Mouse (Mus musculus) kidney, embryonic 15.5 days (tissue): ENCODE measurements at regions not wholly inside any gene's neighbourhood (a gene's known extent, or its start where the extent isn't known, plus 50 kb on each side); places are given as distances from the start of the nearest gene placed in this dataset.

Experiments
- ATAC-seq: fragments of 200-750 bp; cut with Nextera tagmentation; replicated peaks from 2 replicates; pipeline ENCODE4 v1.8.0; 2017; ENCODE audit warnings: moderate TSS enrichment; ENCODE audit not compliant: low FRiP score
- H3K27ac ChIP-seq: fragments of 300-500 bp; sonication (generic); 2 replicates; pipeline ENCODE4 v1.5.1; 2015; ENCODE audit warnings: mild to moderate bottlenecking, inconsistent platforms
- H3K27me3 ChIP-seq: fragments of 300-500 bp; sonication (generic); 2 replicates; pipeline ENCODE4 v1.6.1; 2015; ENCODE audit warnings: inconsistent platforms
- H3K36me3 ChIP-seq: fragments of 300-500 bp; sonication (generic); 2 replicates; pipeline ENCODE4 v1.6.1; 2015; ENCODE audit warnings: inconsistent platforms
- H3K4me1 ChIP-seq: fragments of 300-500 bp; sonication (generic); 2 replicates; pipeline ENCODE4 v1.6.1; 2015; ENCODE audit warnings: inconsistent platforms
- H3K4me2 ChIP-seq: fragments of 300-500 bp; sonication (generic); 2 replicates; pipeline ENCODE4 v1.6.1; 2015; ENCODE audit warnings: moderate library complexity, mild to moderate bottlenecking, inconsistent platforms
- H3K4me3 ChIP-seq: fragments of 300-500 bp; sonication (generic); replicated peaks from 2 replicates; pipeline ENCODE4 v1.5.1; 2015; ENCODE audit warnings: mild to moderate bottlenecking, inconsistent platforms
- H3K9ac ChIP-seq: fragments of 300-500 bp; sonication (generic); 2 replicates; pipeline ENCODE4 v1.6.1; 2015; ENCODE audit warnings: mild to moderate bottlenecking, inconsistent platforms
- H3K9me3 ChIP-seq: fragments of 300-500 bp; sonication (generic); replicated peaks from 2 replicates; pipeline ENCODE4 v1.6.1; 2016; ENCODE audit warnings: inconsistent platforms
- WGBS: fragments of 180-500 bp; shearing (Covaris S2); methylation state at CpG from one replicate; pipeline ENCODE4 v1.1.7; 2015; ENCODE audit warnings: mixed read lengths; 5-methylcytosine and 5-hydroxymethylcytosine counted together

DNA sequence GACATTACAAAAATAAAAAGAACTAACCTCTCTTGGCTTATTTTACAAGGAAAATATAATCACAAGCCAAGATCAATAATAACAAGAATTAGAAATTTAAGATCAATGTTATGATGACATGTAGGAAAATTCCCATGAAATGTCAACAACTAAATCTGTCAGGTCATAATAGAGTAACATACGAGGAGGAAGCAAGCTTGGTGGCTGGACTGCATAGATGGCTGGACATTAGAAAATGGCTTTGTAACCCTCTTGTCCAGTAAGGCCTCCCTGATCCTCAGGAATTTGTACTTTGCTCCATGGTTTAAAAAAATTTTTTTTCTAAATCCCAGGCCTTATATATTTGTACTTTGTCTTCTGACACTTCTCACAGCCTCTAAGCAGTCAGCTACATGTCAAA lies 132.7 kb upstream of the Aoah start:
- Histone ChIP-seq H3K4me3 (no peak overlapping the region), H3K9me3 (no peaks in the 10 kb centered on the region), H3K9ac (no peak overlapping the region), H3K27me3 (no peaks in the 10 kb centered on the region), H3K27ac (no peak overlapping the region), H3K4me2 (no peak overlapping the region), H3K36me3 (no peaks in the 10 kb centered on the region), H3K4me1 (no peaks in the 10 kb centered on the region)
- 38% methylated on average over 1 of the region's 1 CpGs for WGBS
- 0 out of 2 replicates have a peak, but pooled peaks have one; percentile 62 for ATAC-seq

GRCm38 (mm10) chr13:20678754-20679153 lies 115.2 kb upstream of the Aoah start:
- Histone ChIP-seq H3K9ac (no peak overlapping the region), H3K9me3 (no peaks in the 10 kb centered on the region), H3K4me1 (no peaks in the 10 kb centered on the region), H3K4me2 (no peak overlapping the region), H3K4me3 (no peak overlapping the region), H3K27me3 (no peaks in the 10 kb centered on the region), H3K36me3 (no peaks in the 10 kb centered on the region), H3K27ac (no peak overlapping the region)
- no peak for ATAC-seq
- WGBS = 77% methylated on average over 3 of the region's 3 CpGs

- WGBS = 57% methylated on average over 9 of the region's 9 CpGs
- Histone ChIP-seq H3K27me3 (no peaks in the 10 kb centered on the region), H3K4me3 (no peak overlapping the region), H3K4me2 (0 out of 2 replicates have a peak overlapping the region, but pooled peaks have one; percentile 16), H3K36me3 (no peaks in the 10 kb centered on the region), H3K9me3 (no peaks in the 10 kb centered on the region), H3K27ac (no peak overlapping the region), H3K9ac (no peak overlapping the region), H3K4me1 (no peaks in the 10 kb centered on the region)
- ATAC-seq = no peak
These were observed 107.0 kb upstream of the Aoah start for GRCm38 (mm10) chr13:20686914-20687313.

DNA sequence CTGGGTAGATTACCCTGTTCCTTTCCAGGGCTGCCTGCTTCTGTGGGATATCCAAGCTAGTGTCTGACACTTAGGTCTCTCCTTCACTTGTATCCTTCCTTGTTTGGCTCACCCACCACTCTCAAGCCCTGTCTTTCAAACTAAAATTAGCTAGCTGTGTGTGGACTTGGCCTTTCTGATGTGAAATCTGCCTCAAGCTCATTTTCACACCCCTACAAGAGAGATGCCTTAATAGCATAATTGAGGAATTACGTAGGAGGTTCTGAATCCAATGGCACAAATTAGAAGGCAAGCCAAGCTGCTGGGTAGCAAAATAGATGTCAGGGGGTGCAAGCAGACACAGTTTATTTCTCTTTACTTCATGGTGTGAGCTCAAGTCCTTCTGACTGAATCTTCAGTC lies 106.5 kb upstream of the Aoah start:
- Histone ChIP-seq H3K27ac (no peak overlapping the region), H3K27me3 (no peaks in the 10 kb centered on the region), H3K4me2 (0 out of 2 replicates have a peak overlapping the region, but pooled peaks have one; percentile 16), H3K4me3 (no peak overlapping the region), H3K36me3 (no peaks in the 10 kb centered on the region), H3K9me3 (no peaks in the 10 kb centered on the region), H3K4me1 (no peaks in the 10 kb centered on the region), H3K9ac (no peak overlapping the region)
- WGBS = 93% methylated on average over 1 of the region's 1 CpGs
- no peak for ATAC-seq

GRCm38 (mm10) chr13:20711486-20711885 lies 82.4 kb upstream of the Aoah start:
- H3K27me3 ChIP-seq = no peaks in the 10 kb centered on the region
- H3K36me3 ChIP-seq = no peaks in the 10 kb centered on the region
- no peak overlapping the region for H3K9ac ChIP-seq
- no peaks in the 10 kb centered on the region for H3K9me3 ChIP-seq
- ATAC-seq = no peak
- no peak overlapping the region for H3K27ac ChIP-seq
- H3K4me2 ChIP-seq = no peak overlapping the region
- no peaks in the 10 kb centered on the region for H3K4me1 ChIP-seq
- WGBS = 91% methylated on average over 6 of the region's 6 CpGs
- H3K4me3 ChIP-seq = no peak overlapping the region

GRCm38 (mm10) chr13:20723326-20724120 lies 70.4 kb upstream of the Aoah start:
- no peak overlapping the region for H3K4me3 ChIP-seq
- 80% methylated on average over 3 of the region's 3 CpGs for WGBS
- no peaks in the 10 kb centered on the region for H3K27me3 ChIP-seq
- no peak for ATAC-seq
- no peak overlapping the region for H3K27ac ChIP-seq
- H3K4me2 ChIP-seq = no peak overlapping the region
- H3K4me1 ChIP-seq = no peaks in the 10 kb centered on the region
- H3K9ac ChIP-seq = no peak overlapping the region
- H3K36me3 ChIP-seq = no peaks in the 10 kb centered on the region
- no peaks in the 10 kb centered on the region for H3K9me3 ChIP-seq

DNA sequence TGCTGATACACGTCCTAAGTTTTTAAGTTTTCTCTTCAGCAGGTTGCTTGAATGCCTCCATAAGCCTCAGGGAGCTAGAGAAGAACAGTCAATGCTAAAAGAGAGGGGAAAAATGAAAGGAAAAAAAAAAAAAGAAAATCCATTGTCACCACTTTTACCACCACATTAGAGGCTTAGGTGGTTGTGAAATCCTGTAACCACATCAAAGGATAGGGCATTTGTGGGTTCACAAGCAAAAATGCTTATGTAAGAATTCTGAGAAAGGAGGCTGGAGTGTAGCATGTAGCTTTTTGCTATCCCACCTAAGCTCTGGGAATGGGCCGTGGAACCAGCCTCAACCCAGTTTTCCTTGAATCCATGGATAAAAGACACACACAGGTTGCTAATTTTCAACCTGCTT lies 69.5 kb upstream of the Aoah start:
- 85% methylated on average over 2 of the region's 2 CpGs for WGBS
- ATAC-seq = no peak
- no peak overlapping the region for H3K9ac ChIP-seq
- no peaks in the 10 kb centered on the region for H3K36me3 ChIP-seq
- H3K27me3 ChIP-seq = no peaks in the 10 kb centered on the region
- H3K4me2 ChIP-seq = no peak overlapping the region
- no peaks in the 10 kb centered on the region for H3K4me1 ChIP-seq
- no peaks in the 10 kb centered on the region for H3K9me3 ChIP-seq
- no peak overlapping the region for H3K4me3 ChIP-seq
- H3K27ac ChIP-seq = no peak overlapping the region

DNA sequence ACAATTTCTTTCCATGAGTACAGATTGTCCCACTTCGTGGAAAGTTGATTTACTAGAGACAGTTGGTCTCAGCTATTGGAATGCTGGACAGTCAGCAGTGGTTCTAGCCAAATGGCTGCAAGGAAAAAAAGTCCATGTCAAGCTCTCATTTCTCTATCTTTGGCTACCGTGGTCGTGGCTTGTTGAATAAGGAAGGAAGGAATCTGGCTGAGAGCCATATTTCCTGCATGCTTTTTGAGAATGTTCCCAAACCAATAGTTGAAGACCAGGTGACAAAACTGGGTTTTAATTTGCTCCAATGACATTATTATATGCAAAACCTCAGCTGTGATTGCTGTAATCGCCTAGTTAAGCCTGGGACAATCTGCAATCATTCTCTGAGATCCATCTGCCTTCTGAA lies 68.4 kb upstream of the Aoah start:
- H3K9me3 ChIP-seq = no peaks in the 10 kb centered on the region
- no peaks in the 10 kb centered on the region for H3K27me3 ChIP-seq
- no peak overlapping the region for H3K9ac ChIP-seq
- no peak for ATAC-seq
- H3K27ac ChIP-seq = no peak overlapping the region
- H3K4me3 ChIP-seq = no peak overlapping the region
- no peak overlapping the region for H3K4me2 ChIP-seq
- H3K4me1 ChIP-seq = no peaks in the 10 kb centered on the region
- WGBS = 55% methylated on average over 4 of the region's 4 CpGs
- no peaks in the 10 kb centered on the region for H3K36me3 ChIP-seq

DNA sequence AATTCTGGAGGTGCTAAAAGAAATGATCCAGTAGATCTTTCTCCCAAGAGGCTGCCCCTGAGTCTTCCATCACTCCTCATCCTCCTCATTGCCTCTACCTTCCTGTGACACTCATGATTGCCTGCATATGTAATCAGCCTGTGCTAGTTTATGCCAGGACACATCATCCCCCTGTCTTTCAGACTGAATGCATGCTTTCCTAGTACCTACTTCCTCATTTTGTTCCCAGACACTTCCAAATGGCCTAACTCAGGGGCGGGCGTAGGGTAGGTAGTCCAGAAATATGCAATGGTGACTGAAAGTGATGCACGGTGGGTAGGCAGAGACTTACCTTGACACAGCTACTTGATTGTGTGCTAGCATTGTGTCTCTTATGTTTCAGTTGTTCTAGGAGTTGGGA lies 65.8 kb upstream of the Aoah start:
- 94% methylated on average over 3 of the region's 3 CpGs for WGBS
- Histone ChIP-seq H3K36me3 (no peaks in the 10 kb centered on the region), H3K27ac (no peak overlapping the region), H3K4me2 (no peak overlapping the region), H3K4me1 (no peaks in the 10 kb centered on the region), H3K9ac (no peak overlapping the region), H3K27me3 (no peaks in the 10 kb centered on the region), H3K4me3 (no peak overlapping the region), H3K9me3 (no peaks in the 10 kb centered on the region)
- no peak for ATAC-seq

GRCm38 (mm10) chr13:20733046-20733445 lies 60.9 kb upstream of the Aoah start:
- Histone ChIP-seq H3K9ac (no peak overlapping the region), H3K27me3 (no peaks in the 10 kb centered on the region), H3K4me2 (no peak overlapping the region), H3K36me3 (no peaks in the 10 kb centered on the region), H3K4me3 (no peak overlapping the region), H3K4me1 (no peaks in the 10 kb centered on the region), H3K9me3 (no peaks in the 10 kb centered on the region), H3K27ac (no peak overlapping the region)
- no peak for ATAC-seq
- WGBS = 48% methylated on average over 2 of the region's 2 CpGs

GRCm38 (mm10) chr13:20734283-20734682 lies 59.6 kb upstream of the Aoah start:
- no peak overlapping the region for H3K4me3 ChIP-seq
- WGBS = 82% methylated on average over 3 of the region's 3 CpGs
- no peaks in the 10 kb centered on the region for H3K36me3 ChIP-seq
- no peak overlapping the region for H3K4me2 ChIP-seq
- no peak overlapping the region for H3K9ac ChIP-seq
- H3K27me3 ChIP-seq = no peaks in the 10 kb centered on the region
- no peaks in the 10 kb centered on the region for H3K9me3 ChIP-seq
- ATAC-seq = no peak
- no peaks in the 10 kb centered on the region for H3K4me1 ChIP-seq
- no peak overlapping the region for H3K27ac ChIP-seq

DNA sequence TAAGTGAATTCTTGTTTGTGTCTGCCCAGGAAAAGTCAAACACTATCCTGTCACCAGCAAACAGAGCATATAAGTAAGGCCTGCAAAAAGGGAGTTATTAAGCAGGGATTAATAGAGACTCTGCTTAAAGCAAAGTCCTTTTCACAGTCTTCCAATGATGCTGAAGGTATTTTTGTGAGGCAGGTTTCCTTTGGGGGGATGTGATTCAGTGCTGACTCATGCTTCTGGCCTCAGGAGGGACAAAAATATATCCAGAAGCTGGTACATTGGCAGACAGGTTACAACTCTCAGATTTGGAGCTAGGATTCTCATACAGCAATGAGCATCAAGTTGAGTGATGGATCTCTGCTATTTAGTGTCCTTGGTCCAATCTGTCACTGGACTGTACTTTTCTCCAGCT lies 57.3 kb upstream of the Aoah start:
- H3K9ac ChIP-seq = no peak overlapping the region
- H3K4me1 ChIP-seq = no peaks in the 10 kb centered on the region
- H3K4me2 ChIP-seq = no peak overlapping the region
- no peaks in the 10 kb centered on the region for H3K27me3 ChIP-seq
- no peak overlapping the region for H3K4me3 ChIP-seq
- H3K9me3 ChIP-seq = no peaks in the 10 kb centered on the region
- H3K36me3 ChIP-seq = no peaks in the 10 kb centered on the region
- ATAC-seq = no peak
- no peak overlapping the region for H3K27ac ChIP-seq
